Mouse (Mus musculus) ES-Bruce4 (cell line): ENCODE results near the gene Zfp933. TPM values are rescaled to one million over a fixed set of nuclear protein-coding genes. Genes with fewer than 3 reads are reported as not detected.
"Not testable (repeated sequence)": the region's sequence is repeated elsewhere in the genome, so short reads cannot be mapped to it uniquely, and the experiment has no call there.

ENCODE experiments used
- H3K27ac ChIP-seq: 2 replicates; pipeline ENCODE4 v1.5.1; 2012; ENCODE audit warnings: low read length, inconsistent platforms; ENCODE audit not compliant: insufficient read depth
- H3K27me3 ChIP-seq: 2 replicates; pipeline ENCODE4 v1.6.1; 2012; ENCODE audit warnings: mild to moderate bottlenecking, low read length, inconsistent platforms; ENCODE audit not compliant: control insufficient read depth, poor library complexity, insufficient read depth, severe bottlenecking
- H3K36me3 ChIP-seq: 2 replicates; pipeline ENCODE4 v1.6.1; 2012; ENCODE audit warnings: inconsistent platforms, mild to moderate bottlenecking, low read length, moderate library complexity; ENCODE audit not compliant: control insufficient read depth, poor library complexity, insufficient read depth, severe bottlenecking
- H3K4me1 ChIP-seq: one replicate; pipeline ENCODE4 v1.8.1; 2011; ENCODE audit warnings: low read length; ENCODE audit not compliant: control insufficient read depth, insufficient read depth
- H3K4me3 ChIP-seq: 2 replicates; pipeline ENCODE4 v1.5.1; 2011; ENCODE audit warnings: low read depth, mild to moderate bottlenecking, low read length
- H3K9ac ChIP-seq: 2 replicates; pipeline ENCODE4 v1.6.1; 2012; ENCODE audit warnings: low read depth, mild to moderate bottlenecking, inconsistent platforms; ENCODE audit not compliant: poor library complexity, severe bottlenecking
- H3K9me3 ChIP-seq: replicated peaks from 2 replicates; pipeline ENCODE4 v1.6.1; 2012; ENCODE audit warnings: mild to moderate bottlenecking, low read length, inconsistent platforms; ENCODE audit not compliant: control insufficient read depth, poor library complexity, insufficient read depth, severe bottlenecking
- CTCF ChIP-seq: IDR thresholded peaks from one replicate; pipeline ENCODE4 v1.8.1; 2011; ENCODE audit warnings: low read depth, low read length
- EP300 ChIP-seq: IDR thresholded peaks from 2 replicates; pipeline ENCODE4 v1.6.1; 2011; ENCODE audit warnings: low read depth, low read length; ENCODE audit not compliant: insufficient read depth
- POLR2A ChIP-seq: IDR thresholded peaks from one replicate; pipeline ENCODE4 v1.8.1; 2011; ENCODE audit warnings: low read length; ENCODE audit not compliant: insufficient read depth
- polyA plus RNA-seq: library from polyadenylated mRNA; stranded (reverse); fragments of >200 nt; gene quantifications from 2 replicates; pipeline ENCODE4 v1.2.4, GENCODE M21; 2011; ENCODE audit warnings: low read depth; ENCODE audit not compliant: missing spikeins, insufficient read depth, insufficient read length

The Zfp933 gene
- polyA plus RNA-seq, 1 experiment, result 11.5 TPM

GRCm38 (mm10) chr4:147813249-147813765 is 34.9 kb downstream of the Zfp933 start:
- Histone ChIP-seq H3K4me1 (peaks cover 1% of the 10 kb centered on the region), H3K9me3 (no peaks in the 10 kb centered on the region), H3K4me3 (no peak overlapping the region), H3K27me3 (no peaks in the 10 kb centered on the region), H3K9ac (no peak overlapping the region), H3K27ac (no peak overlapping the region), H3K36me3 (no peaks in the 10 kb centered on the region)
- no peak for TF ChIP-seq CTCF
- no peak for TF ChIP-seq EP300
- no peak for TF ChIP-seq POLR2A

GRCm38 (mm10) chr4:147809966-147810304 is 38.2 kb downstream of the Zfp933 start:
- not testable (repeated sequence) for H3K4me1 ChIP-seq, H3K9ac ChIP-seq, H3K27ac ChIP-seq, H3K36me3 ChIP-seq, H3K9me3 ChIP-seq, H3K27me3 ChIP-seq
- H3K4me3 ChIP-seq, result peak overlapping the region; percentile 78; the same call in 1 of the 2 replicates

- not testable (repeated sequence) for H3K9me3 ChIP-seq, H3K4me1 ChIP-seq, H3K27me3 ChIP-seq, H3K36me3 ChIP-seq
- Histone ChIP-seq H3K27ac (peak within 1 kb of the TSS; percentile 81), H3K4me3 (peak within 1 kb of the TSS; percentile 78), H3K9ac (peak within 1 kb of the TSS; percentile 79)
These were observed 38.7 kb downstream of the Zfp933 start, which contains the start of gene Zfp984 for GRCm38 (mm10) chr4:147809292-147809965. Gene Zfp984, minus strand, starts transcription at chr4:147809788.

- H3K9me3 ChIP-seq, H3K4me1 ChIP-seq, H3K27me3 ChIP-seq: not testable (repeated sequence)
- peak overlapping the region; percentile 81 for H3K27ac ChIP-seq
- peaks cover 12% of the 10 kb centered on the region for H3K36me3 ChIP-seq
- H3K9ac ChIP-seq, result peak overlapping the region; percentile 79
- H3K4me3 ChIP-seq, result peak overlapping the region; percentile 45; the same call in 1 of the 2 replicates
These were observed 39.7 kb downstream of the Zfp933 start for GRCm38 (mm10) chr4:147808483-147808882.

GRCm38 (mm10) chr4:147795308-147795707 is 52.9 kb downstream of the Zfp933 start:
- H3K36me3 ChIP-seq, result peaks cover 20% of the 10 kb centered on the region
- not testable (repeated sequence) for H3K4me3 ChIP-seq, H3K9me3 ChIP-seq, H3K27me3 ChIP-seq, H3K4me1 ChIP-seq, H3K27ac ChIP-seq, H3K9ac ChIP-seq

GRCm38 (mm10) chr4:147794026-147794665 is 54.0 kb downstream of the Zfp933 start:
- not testable (repeated sequence) for H3K4me1 ChIP-seq, H3K9me3 ChIP-seq, H3K9ac ChIP-seq, H3K27me3 ChIP-seq, H3K27ac ChIP-seq, H3K4me3 ChIP-seq
- peaks cover 20% of the 10 kb centered on the region for H3K36me3 ChIP-seq

- H3K27me3 ChIP-seq, H3K27ac ChIP-seq, H3K4me3 ChIP-seq, H3K9me3 ChIP-seq, H3K4me1 ChIP-seq, H3K9ac ChIP-seq: not testable (repeated sequence)
- peaks cover 22% of the 10 kb centered on the region for H3K36me3 ChIP-seq
These were observed 54.7 kb downstream of the Zfp933 start for GRCm38 (mm10) chr4:147793390-147793916.

- H3K36me3 ChIP-seq, result peaks cover 22% of the 10 kb centered on the region
- not testable (repeated sequence) for H3K9me3 ChIP-seq
These were observed 56.4 kb downstream of the Zfp933 start for GRCm38 (mm10) chr4:147791729-147792128.

More at GRCm38 (mm10) chr4:147791729-147792128, 56.4 kb downstream of the Zfp933 start:
- H3K9ac ChIP-seq, H3K4me1 ChIP-seq, H3K27ac ChIP-seq, H3K4me3 ChIP-seq, H3K27me3 ChIP-seq: not testable (repeated sequence)
